Mouse (Mus musculus) forebrain, embryonic 12.5 days (tissue): ENCODE data around the gene Gdpd3. TPM values are rescaled to one million over a fixed set of nuclear protein-coding genes. Genes with fewer than 3 reads are reported as not detected.
"Not testable (repeated sequence)": the region's sequence is repeated elsewhere in the genome, so short reads cannot be mapped to it uniquely, and the experiment has no call there.

Source experiments
- ATAC-seq: fragments of 200-750 bp; cut with Nextera tagmentation; 2 replicates; pipeline ENCODE4 v1.8.0; 2017; ENCODE audit warnings: moderate TSS enrichment; ENCODE audit not compliant: low FRiP score
- H3K27ac ChIP-seq: fragments of 300-500 bp; sonication (generic); 2 replicates; pipeline ENCODE4 v1.5.1; 2016; ENCODE audit warnings: mild to moderate bottlenecking
- H3K27me3 ChIP-seq: fragments of 300-500 bp; sonication (generic); 2 replicates; pipeline ENCODE4 v1.6.1; 2016; ENCODE audit warnings: mild to moderate bottlenecking
- H3K36me3 ChIP-seq: fragments of 300-500 bp; sonication (generic); replicated peaks from 2 replicates; pipeline ENCODE4 v1.6.1; 2016; ENCODE audit warnings: mild to moderate bottlenecking
- H3K4me1 ChIP-seq: fragments of 300-500 bp; sonication (generic); 2 replicates; pipeline ENCODE4 v1.6.1; 2016
- H3K4me2 ChIP-seq: fragments of 300-500 bp; sonication (generic); 2 replicates; pipeline ENCODE4 v1.6.1; 2016; ENCODE audit warnings: mild to moderate bottlenecking, moderate library complexity
- H3K4me3 ChIP-seq: fragments of 300-500 bp; sonication (generic); replicated peaks from 2 replicates; pipeline ENCODE4 v1.5.1; 2016; ENCODE audit warnings: mild to moderate bottlenecking
- H3K9ac ChIP-seq: fragments of 300-500 bp; sonication (generic); 2 replicates; pipeline ENCODE4 v1.6.1; 2016; ENCODE audit warnings: mild to moderate bottlenecking
- H3K9me3 ChIP-seq: fragments of 300-500 bp; sonication (generic); 2 replicates; pipeline ENCODE4 v1.6.1; 2016
- WGBS: fragments of 180-500 bp; shearing (Covaris S2); methylation state at CpG from one replicate; pipeline ENCODE4 v1.1.7; 2016; 5-methylcytosine and 5-hydroxymethylcytosine counted together
- polyA plus RNA-seq: library from polyadenylated mRNA; unstranded; fragments of >200 nt; fragmentation: Nextera tagmentation; extraction: Ambion mirVana; gene quantifications from 2 replicates; pipeline ENCODE4 v1.2.1, GENCODE M21; 2016

Gene Gdpd3
- polyA plus RNA-seq, 1 experiment from 2014 or later: 1.4 TPM

DNA sequence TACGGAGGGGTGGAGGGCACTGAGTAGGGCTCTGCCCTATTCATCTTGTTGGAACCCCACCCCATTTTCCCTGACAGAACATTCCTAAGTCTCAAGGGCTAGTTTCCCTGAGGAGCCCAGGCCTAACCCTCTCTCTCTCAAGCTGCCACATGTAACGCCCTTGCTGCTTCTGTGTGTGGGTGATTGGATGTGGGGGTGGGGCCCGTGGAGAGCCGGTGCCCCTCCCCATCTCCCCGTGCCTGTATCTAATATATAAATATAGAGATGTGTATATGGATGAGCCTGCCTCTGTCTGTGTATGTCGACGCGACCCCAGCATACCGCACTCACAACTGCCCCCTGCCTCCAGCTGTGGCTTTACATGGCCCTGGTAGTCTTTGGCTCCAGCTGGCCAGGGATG lies 594 bp upstream of the Gdpd3 start:
- Histone ChIP-seq H3K4me1 (peaks cover 19% of the 10 kb centered on the region), H3K4me2 (no peak overlapping the region), H3K4me3 (no peak overlapping the region), H3K36me3 (peaks cover 80% of the 10 kb centered on the region), H3K27me3 (no peaks in the 10 kb centered on the region), H3K9ac (no peak overlapping the region), H3K9me3 (no peaks in the 10 kb centered on the region), H3K27ac (no peak overlapping the region)
- WGBS: 87% methylated on average over 9 of the region's 9 CpGs
- no peak for ATAC-seq

DNA sequence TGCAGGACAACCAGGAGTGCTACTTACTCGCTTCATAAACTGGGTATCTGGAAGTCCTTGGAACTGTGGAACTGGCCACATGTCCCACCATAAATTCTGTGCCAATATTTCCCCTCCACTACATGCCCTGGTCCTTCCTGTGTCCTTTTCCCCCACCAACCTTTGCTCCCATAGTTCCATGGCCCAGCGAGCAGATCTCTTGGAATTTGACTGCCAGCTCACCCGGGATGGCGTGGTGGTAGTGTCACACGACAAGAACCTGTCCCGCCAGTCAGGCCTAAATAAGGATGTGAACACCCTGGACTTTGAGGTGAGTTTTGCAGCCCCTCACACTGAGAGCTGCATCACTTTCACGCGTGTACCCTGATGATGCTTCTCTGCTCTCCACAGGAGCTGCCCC lies 867 bp downstream of the Gdpd3 start:
- WGBS: 96% methylated on average over 8 of the region's 8 CpGs
- H3K4me3 ChIP-seq: no peak overlapping the region
- H3K36me3 ChIP-seq: peaks cover 83% of the 10 kb centered on the region
- H3K4me2 ChIP-seq: no peak overlapping the region
- no peak for ATAC-seq
- no peaks in the 10 kb centered on the region for H3K27me3 ChIP-seq
- peaks cover 7% of the 10 kb centered on the region for H3K4me1 ChIP-seq
- H3K9me3 ChIP-seq: no peaks in the 10 kb centered on the region
- no peak overlapping the region for H3K27ac ChIP-seq
- no peak overlapping the region for H3K9ac ChIP-seq

DNA sequence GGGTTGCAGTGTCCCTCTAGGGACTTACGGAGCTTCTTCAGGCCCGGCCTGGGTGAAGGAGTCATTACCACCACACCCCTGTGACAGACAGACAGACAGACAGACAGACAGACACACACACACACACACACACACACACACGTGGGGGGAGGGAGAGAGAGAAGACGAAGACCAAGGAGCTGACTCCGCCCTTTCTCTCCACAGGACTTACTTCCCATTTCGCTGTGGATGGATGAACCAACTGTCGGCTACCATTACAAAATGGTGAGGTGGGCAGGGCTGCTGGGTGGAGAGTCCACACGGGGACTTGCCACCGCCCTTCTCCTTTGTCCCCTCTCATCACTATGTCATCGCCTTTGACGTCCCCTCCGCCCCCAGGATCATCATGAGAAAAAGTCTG lies 4.7 kb downstream of the Gdpd3 start:
- peaks cover 59% of the 10 kb centered on the region for H3K36me3 ChIP-seq
- H3K27me3 ChIP-seq: no peaks in the 10 kb centered on the region
- H3K27ac ChIP-seq: no peak overlapping the region
- H3K4me2 ChIP-seq: no peak overlapping the region
- peaks cover 2% of the 10 kb centered on the region for H3K4me1 ChIP-seq
- H3K9me3 ChIP-seq: no peaks in the 10 kb centered on the region
- WGBS: 89% methylated on average over 12 of the region's 12 CpGs
- no peak overlapping the region for H3K9ac ChIP-seq
- no peak overlapping the region for H3K4me3 ChIP-seq
- ATAC-seq: no peak

DNA sequence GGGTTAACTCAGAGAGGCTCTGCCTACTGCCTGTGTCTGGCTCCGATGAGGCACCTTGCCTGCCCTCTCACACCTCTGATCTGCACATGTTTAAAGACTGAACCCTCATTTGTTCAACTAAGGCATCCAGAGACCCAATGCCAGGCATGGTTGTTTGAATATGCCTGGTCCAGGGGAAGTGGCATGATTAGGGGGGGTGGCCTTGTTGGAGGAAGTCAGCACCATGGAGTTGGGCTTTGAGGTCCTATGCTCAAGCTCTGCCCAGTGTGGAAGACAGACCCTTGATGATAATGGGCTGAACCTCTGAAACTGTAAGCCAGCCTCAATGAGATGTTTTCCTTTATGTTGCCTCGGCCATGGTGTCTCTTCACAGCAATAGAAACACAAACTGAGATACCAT lies 7.2 kb downstream of the Gdpd3 start:
- no peaks in the 10 kb centered on the region for H3K9me3 ChIP-seq
- H3K9ac ChIP-seq: no peak overlapping the region
- H3K27ac ChIP-seq: no peak overlapping the region
- H3K27me3 ChIP-seq: no peaks in the 10 kb centered on the region
- peaks cover 24% of the 10 kb centered on the region for H3K4me1 ChIP-seq
- H3K36me3 ChIP-seq: peaks cover 34% of the 10 kb centered on the region
- 93% methylated on average over 2 of the region's 2 CpGs for WGBS
- H3K4me2 ChIP-seq: no peak overlapping the region
- H3K4me3 ChIP-seq: no peak overlapping the region
- ATAC-seq: no peak

GRCm38 (mm10) chr7:126774463-126774862 lies 8.3 kb downstream of the Gdpd3 start:
- no peaks in the 10 kb centered on the region for H3K9me3 ChIP-seq
- WGBS: 85% methylated on average over 2 of the region's 2 CpGs
- no peak overlapping the region for H3K4me3 ChIP-seq
- H3K4me2 ChIP-seq: no peak overlapping the region
- H3K9ac ChIP-seq: no peak overlapping the region
- peaks cover 25% of the 10 kb centered on the region for H3K36me3 ChIP-seq
- no peak for ATAC-seq
- H3K27me3 ChIP-seq: no peaks in the 10 kb centered on the region
- H3K4me1 ChIP-seq: peaks cover 24% of the 10 kb centered on the region
- no peak overlapping the region for H3K27ac ChIP-seq

GRCm38 (mm10) chr7:126775185-126775977 lies 9.2 kb downstream of the Gdpd3 start:
- no peak for ATAC-seq
- no peak overlapping the region for H3K27ac ChIP-seq
- 87% methylated on average over 10 of the region's 10 CpGs for WGBS

DNA sequence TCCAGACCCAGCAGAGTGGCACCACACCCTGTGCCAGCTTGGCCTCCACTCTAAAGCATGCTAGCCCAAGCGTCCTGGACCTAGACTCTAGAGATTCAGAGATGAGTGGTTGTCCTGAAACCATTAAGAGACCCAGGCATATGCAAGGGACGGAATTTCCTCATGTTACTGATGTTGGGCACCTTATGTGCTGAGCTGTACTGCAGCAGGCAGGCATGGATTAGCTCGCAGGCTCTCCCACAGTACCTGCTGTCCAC lies 9.8 kb downstream of the Gdpd3 start:
- peaks cover 36% of the 10 kb centered on the region for H3K4me1 ChIP-seq
- peak overlapping the region; percentile 84 for H3K27ac ChIP-seq
- H3K36me3 ChIP-seq: peaks cover 11% of the 10 kb centered on the region; the same call in 1 of the 2 replicates
- WGBS: 80% methylated on average over 3 of the region's 3 CpGs
- peak overlapping the region; percentile 81 for H3K4me2 ChIP-seq
- H3K27me3 ChIP-seq: no peaks in the 10 kb centered on the region
- H3K4me3 ChIP-seq: peak overlapping the region; percentile 66; the same call in 1 of the 2 replicates
- peak overlapping the region; percentile 75 for H3K9ac ChIP-seq
- no peaks in the 10 kb centered on the region for H3K9me3 ChIP-seq
- no peak for ATAC-seq

More at GRCm38 (mm10) chr7:126775185-126775977, 9.2 kb downstream of the Gdpd3 start:
- peaks cover 33% of the 10 kb centered on the region for H3K4me1 ChIP-seq
- peaks cover 16% of the 10 kb centered on the region for H3K36me3 ChIP-seq
- H3K9me3 ChIP-seq: no peaks in the 10 kb centered on the region
- H3K4me3 ChIP-seq: no peak overlapping the region
- H3K9ac ChIP-seq: peak overlapping the region; percentile 75; the same call in 1 of the 2 replicates
- H3K4me2 ChIP-seq: peak overlapping the region; percentile 81; the same call in 1 of the 2 replicates
- H3K27me3 ChIP-seq: no peaks in the 10 kb centered on the region

DNA sequence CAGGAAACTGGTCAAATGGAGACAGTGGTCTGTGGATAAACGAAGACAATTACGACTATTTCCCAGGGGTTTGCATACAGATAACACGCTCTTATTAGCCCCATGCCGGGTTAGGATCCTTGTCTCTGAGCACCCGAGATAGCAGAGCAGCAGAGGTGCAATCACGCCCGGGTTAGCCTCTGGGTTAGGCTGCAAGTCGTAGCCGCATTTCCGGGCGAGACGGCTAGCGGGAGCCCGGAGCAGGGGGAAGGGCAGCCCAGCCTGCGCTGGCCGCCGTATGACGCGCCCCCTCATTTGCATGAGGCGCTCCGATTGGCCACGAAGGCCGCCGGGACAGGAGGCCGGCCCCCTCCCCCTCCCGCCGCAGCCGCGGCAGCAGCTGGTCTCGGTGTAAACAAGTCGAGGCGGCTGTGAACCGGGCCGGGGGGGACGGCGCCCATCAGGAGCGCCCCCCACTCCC lies 10.5 kb downstream of the Gdpd3 start, which contains the start of gene Ypel3:
TSS of gene Ypel3 (plus strand) at position 358 of the 460 bp plus-strand sequence.
- Histone ChIP-seq H3K4me2 (peak within 1 kb of the TSS; percentile 81), H3K4me3 (peak within 1 kb of the TSS; percentile 66), H3K27ac (peak within 1 kb of the TSS; percentile 84), H3K27me3 (no peaks in the 10 kb centered on the region), H3K36me3 (peaks cover 7% of the 10 kb centered on the region; the same call in 1 of the 2 replicates), H3K9me3 (no peaks in the 10 kb centered on the region), H3K4me1 (peaks cover 42% of the 10 kb centered on the region), H3K9ac (peak within 1 kb of the TSS; percentile 75)
- WGBS: under 1% methylated on average over 26 of the region's 37 CpGs
- peak; percentile 90 for ATAC-seq

GRCm38 (mm10) chr7:126777476-126777875 lies 11.3 kb downstream of the Gdpd3 start:
- Histone ChIP-seq H3K27ac (no peak overlapping the region), H3K4me1 (peaks cover 46% of the 10 kb centered on the region), H3K9ac (peak overlapping the region; percentile 75), H3K9me3 (no peaks in the 10 kb centered on the region), H3K4me2 (peak overlapping the region; percentile 81), H3K27me3 (no peaks in the 10 kb centered on the region), H3K36me3 (peaks cover 6% of the 10 kb centered on the region; the same call in 1 of the 2 replicates), H3K4me3 (peak overlapping the region; percentile 66)
- 48% methylated on average over 10 of the region's 10 CpGs for WGBS
- ATAC-seq: no peak

GRCm38 (mm10) chr7:126778147-126778546 lies 12.0 kb downstream of the Gdpd3 start:
- peak overlapping the region; percentile 75 for H3K9ac ChIP-seq
- H3K4me2 ChIP-seq: peak overlapping the region; percentile 81
- H3K27ac ChIP-seq: 0 out of 2 replicates have a peak overlapping the region, but pooled peaks have one; percentile 42
- H3K4me1 ChIP-seq: peaks cover 46% of the 10 kb centered on the region
- no peaks in the 10 kb centered on the region; the same call in none of the 2 replicates for H3K36me3 ChIP-seq
- 0 out of 2 replicates have a peak overlapping the region, but pooled peaks have one; percentile 7 for H3K4me3 ChIP-seq
- ATAC-seq: no peak
- 90% methylated on average over 3 of the region's 3 CpGs for WGBS
- no peaks in the 10 kb centered on the region for H3K27me3 ChIP-seq
- H3K9me3 ChIP-seq: no peaks in the 10 kb centered on the region

DNA sequence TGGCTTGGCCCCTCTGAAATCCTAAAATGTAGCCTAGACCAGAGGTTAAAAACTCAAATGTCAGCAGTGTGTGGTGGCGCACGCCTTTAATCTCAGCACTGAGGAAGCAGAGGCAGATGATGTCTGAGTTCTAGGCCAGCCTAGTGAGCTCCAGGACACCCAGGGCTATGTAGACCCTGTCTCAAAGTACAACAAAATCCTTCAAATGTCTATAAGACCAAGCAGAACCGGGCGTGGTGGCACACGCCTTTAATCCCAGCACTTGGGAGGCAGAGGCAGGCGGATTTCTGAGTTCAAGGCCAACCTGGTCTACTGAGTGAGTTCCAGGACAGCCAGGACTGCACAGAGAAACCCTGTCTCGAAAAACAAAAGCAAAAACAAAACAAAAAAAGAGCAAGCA lies 13.0 kb downstream of the Gdpd3 start:
- ATAC-seq, H3K4me3 ChIP-seq, H3K9ac ChIP-seq, H3K9me3 ChIP-seq, H3K36me3 ChIP-seq, H3K27me3 ChIP-seq, H3K4me2 ChIP-seq: not testable (repeated sequence)
- peaks cover 46% of the 10 kb centered on the region for H3K4me1 ChIP-seq
- 87% methylated on average over 7 of the region's 7 CpGs for WGBS
- 0 out of 2 replicates have a peak overlapping the region, but pooled peaks have one; percentile 25 for H3K27ac ChIP-seq

GRCm38 (mm10) chr7:126779983-126780970 lies 14.1 kb downstream of the Gdpd3 start:
- WGBS: 2% methylated on average over 21 of the region's 21 CpGs
- Histone ChIP-seq H3K9ac (peak overlapping the region; percentile 53), H3K36me3 (peaks cover 17% of the 10 kb centered on the region), H3K4me1 (peaks cover 46% of the 10 kb centered on the region), H3K27ac (peak overlapping the region; percentile 79), H3K4me3 (peak overlapping the region; percentile 39), H3K27me3 (no peaks in the 10 kb centered on the region), H3K9me3 (no peaks in the 10 kb centered on the region), H3K4me2 (peak overlapping the region; percentile 93)
- ATAC-seq: peak; percentile 72
